Mouse (Mus musculus) megakaryocyte progenitor cell, adult 5-6 weeks (primary cell): ENCODE data around the gene Sh2d1b2. TPM values are rescaled to one million over a fixed set of nuclear protein-coding genes. Genes with fewer than 3 reads are reported as not detected.

Source experiments
- ATAC-seq: replicated peaks from 2 replicates; pipeline ENCODE4 v1.8.0; 2016; ENCODE audit warnings: mild to moderate bottlenecking, moderate TSS enrichment, inconsistent platforms; ENCODE audit not compliant: poor library complexity
- total RNA-seq, 2 experiments: library from RNA; stranded (forward) in 1 of 2; stranded (reverse) in 1 of 2; fragments of 157-497, 149-512 nt in 1 of 2; fragments of 200-1000 nt in 1 of 2; gene quantifications; 2 replicates each; pipeline versions ENCODE4 v1.2.3 to v1.2.4; 2015 to 2017

Sh2d1b2 gene
- total RNA-seq (2015) (not detected in 2 replicates), total RNA-seq (2017) (not detected in 2 replicates)

- ATAC-seq = peak; percentile 58
Observed at GRCm38 (mm10) chr1:170232688-170233087, at the start of gene Sh2d1b2. Gene Sh2d1b2 (plus strand): TSS chr1:170232749.

- ATAC-seq = no peak
Observed at GRCm38 (mm10) chr1:170185137-170185536, 47.4 kb upstream of the Sh2d1b2 start.

DNA sequence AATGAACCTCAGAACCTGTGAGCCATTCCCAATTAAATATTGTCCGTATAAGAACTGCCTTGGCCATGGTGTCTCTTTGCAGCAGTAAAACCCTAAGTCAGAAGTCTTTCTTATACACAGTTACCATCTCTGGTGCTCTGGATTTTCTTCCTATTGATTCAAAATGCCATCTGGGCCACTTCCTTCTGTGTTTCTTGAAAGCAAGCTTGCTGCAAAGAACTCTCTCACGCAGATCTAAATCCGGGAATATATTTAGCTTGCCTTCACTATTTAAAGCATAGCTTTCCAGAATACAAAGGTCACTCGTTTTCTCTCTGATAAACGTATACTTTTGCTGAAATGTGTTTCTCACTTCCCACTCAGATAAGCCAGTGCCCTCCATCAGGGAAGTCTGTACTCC lies 46.0 kb upstream of the Sh2d1b2 start:
- ATAC-seq = no peak

DNA sequence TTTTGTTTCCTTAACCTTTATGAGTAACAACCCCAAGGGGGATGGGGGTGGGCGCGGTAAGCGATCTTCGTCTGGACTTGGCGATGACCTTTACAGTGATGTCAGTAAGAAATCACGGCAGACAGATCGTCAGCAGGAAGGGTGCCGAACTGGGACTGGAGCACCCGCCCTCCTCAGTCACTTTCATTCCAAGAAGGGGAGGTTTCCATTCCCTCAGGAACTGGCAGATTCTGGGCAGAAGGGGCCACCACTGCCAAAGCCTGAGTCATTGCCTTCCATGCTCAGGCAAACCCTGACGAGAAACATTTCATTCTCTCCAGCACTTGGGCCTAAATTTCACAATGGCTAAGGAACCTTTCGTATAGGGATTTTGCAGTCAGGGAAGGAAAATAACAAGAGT lies 43.9 kb upstream of the Sh2d1b2 start:
- no peak for ATAC-seq

GRCm38 (mm10) chr1:170190225-170190624 lies 42.3 kb upstream of the Sh2d1b2 start:
- ATAC-seq = peak; percentile 17; the same call in 1 of the 2 replicates

- ATAC-seq = no peak
Observed at GRCm38 (mm10) chr1:170191925-170192324, 40.6 kb upstream of the Sh2d1b2 start.

DNA sequence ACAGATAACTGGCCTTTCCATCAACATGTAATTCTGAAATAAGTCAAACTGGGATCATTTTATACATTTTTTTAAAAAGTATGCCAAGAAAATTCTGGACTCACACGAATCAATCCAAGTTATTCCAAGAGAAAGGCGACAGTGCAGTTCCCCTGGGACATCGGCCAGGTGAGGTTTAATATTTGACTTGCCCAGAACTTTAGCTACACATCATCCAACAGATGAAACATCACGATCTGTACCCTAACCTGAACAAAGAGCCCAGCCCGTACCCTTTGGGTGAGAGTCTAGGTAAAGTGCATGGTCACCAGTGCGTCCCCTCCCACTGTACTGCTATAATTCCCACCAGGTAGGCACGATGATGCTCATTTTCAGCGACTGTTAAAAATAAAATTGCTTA lies 36.3 kb upstream of the Sh2d1b2 start:
- ATAC-seq = no peak

- ATAC-seq = peak; percentile 93
Observed at GRCm38 (mm10) chr1:170200379-170200778, 32.2 kb upstream of the Sh2d1b2 start.

GRCm38 (mm10) chr1:170206395-170206794 lies 26.2 kb upstream of the Sh2d1b2 start:
- ATAC-seq = no peak

DNA sequence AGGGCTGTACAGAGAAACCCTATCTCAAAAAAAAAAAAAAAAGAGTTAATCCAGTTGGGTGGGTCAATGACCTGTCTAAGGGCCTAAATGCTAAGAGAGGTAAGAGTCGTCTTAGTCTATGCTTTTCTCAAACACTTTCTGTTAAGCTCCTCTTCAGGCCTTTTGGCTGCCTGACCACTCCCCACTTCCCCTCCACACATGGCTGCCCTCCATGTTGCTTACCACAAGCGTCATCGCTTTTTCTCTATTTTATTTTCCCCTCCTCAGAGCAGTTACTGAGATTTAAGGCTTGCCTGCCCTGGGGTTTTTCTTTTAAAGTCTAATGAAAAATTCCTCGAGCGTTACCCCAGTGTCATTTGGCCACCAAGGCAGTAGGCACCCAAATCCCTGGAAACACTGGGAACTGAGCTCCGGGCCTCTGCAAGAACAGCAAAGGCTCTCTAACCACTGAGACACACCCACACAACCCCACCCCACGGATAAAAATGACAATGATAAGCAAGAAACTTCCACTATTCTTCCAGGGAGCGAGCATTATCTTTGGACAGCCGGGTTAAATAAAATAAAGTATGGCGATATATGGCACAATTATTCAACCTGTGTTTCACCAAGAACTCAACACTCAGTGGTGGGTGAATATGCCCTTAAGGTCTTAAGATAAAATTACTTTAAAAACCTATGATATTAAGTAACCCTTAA lies 19.2 kb upstream of the Sh2d1b2 start:
- ATAC-seq = no peak

DNA sequence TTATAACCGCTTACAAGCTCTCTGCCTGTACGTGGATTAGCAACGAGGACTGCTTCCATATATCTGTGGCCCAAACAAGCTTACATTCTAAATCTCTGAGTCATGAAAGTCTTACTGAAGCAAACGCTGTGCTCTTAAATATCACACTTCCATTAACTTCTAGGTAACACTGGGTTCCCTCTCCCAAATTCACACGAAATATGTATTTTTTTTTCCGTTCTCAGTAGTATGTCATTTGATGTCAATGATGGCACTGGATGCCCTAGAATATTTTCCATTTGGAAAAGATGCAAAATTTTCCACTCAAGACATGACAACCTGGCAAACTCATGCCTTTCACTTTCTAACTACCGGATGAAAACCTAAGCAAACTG lies 18.2 kb upstream of the Sh2d1b2 start:
- ATAC-seq = no peak

DNA sequence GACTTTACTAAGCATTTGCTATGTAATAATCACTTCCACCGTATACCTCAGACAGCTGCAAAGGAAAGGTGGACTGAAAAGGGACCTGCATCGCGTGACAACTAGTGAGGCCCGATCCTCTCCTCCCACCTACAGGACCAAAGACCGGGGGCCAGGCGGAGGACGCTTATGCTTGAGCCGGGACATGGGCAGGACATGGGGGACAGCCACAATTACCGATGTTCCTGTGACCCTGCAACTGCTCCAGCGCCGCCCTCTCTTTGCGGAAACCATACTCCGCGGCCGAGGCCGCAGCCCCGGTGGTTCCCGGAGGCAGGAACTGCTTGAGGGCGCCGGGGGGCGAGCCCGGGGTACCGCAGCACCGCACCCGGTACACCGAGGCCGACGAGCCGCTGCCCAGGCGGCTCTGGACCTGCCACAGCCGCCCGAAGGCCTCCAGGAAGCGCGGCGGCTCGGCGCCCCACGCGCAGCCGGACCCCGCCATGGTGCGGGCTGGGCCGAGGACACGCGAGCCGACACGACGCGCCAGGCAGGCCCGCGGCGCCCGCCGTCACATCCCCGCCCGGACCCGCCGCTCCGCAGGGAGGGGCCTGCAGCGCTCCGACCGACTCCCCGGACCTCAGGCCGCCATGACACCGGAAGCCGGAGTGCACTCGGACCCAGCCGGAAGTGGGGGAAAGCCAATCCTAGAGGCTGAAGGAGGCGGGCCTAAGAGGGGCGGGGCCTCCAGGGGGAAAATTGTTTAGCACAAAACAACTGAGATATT lies 17.6 kb upstream of the Sh2d1b2 start, which contains the start of gene Uhmk1:
TSS of gene Uhmk1 (minus strand) at position 641 of the 766 bp plus-strand sequence.
- peak; percentile 95 for ATAC-seq

- no peak for ATAC-seq
Observed at GRCm38 (mm10) chr1:170215590-170215989, 17.0 kb upstream of the Sh2d1b2 start.

GRCm38 (mm10) chr1:170218091-170218884 lies 14.3 kb upstream of the Sh2d1b2 start:
- peak; percentile 79 for ATAC-seq

GRCm38 (mm10) chr1:170220351-170220750 lies 12.2 kb upstream of the Sh2d1b2 start:
- ATAC-seq = no peak

DNA sequence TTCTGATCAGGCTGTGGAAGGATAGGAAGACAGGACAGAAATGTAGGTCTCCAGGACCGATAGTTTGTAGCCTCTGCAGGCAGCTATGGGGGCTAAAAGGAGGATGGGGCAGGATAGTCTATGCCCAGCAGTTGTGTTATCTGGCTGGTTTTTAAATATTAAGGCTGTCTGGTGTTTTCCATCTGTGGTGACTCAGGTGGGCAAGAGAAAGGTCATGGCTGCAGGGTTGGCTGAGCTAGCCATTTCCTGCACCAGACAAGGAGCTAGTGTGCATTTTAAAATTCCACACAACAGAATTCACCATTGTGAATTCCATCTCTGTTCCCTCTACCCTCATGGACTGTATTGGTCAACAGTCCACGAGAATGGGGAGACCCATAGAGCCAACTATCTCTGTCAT lies 9.3 kb upstream of the Sh2d1b2 start:
- ATAC-seq = no peak

DNA sequence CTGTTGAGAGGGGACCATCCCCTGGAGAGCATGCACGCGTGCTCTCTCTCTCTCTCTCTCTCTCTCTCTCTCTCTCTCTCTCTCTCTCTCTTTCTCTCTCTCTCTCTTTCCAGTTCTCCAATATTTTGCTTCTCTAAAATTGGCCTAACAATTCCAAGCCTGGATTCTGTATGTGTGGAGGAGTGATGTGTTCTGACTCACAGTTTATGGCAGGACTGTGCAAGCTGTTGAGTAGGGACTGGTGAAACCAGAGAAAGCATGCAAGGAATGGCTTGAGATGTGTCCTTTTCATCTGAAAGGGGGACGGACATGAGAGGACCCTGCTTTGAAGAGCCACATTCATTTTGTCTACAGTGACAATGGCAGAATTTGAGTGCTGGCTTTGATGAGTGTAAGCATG lies 12.5 kb downstream of the Sh2d1b2 start:
- ATAC-seq = no peak

- peak; percentile 26; the same call in 1 of the 2 replicates for ATAC-seq
Observed at GRCm38 (mm10) chr1:170254893-170255559, 22.5 kb downstream of the Sh2d1b2 start.

GRCm38 (mm10) chr1:170255560-170255910 lies 23.0 kb downstream of the Sh2d1b2 start:
- ATAC-seq = peak; percentile 100

- peak; percentile 81 for ATAC-seq
Observed at GRCm38 (mm10) chr1:170270281-170270680, 37.7 kb downstream of the Sh2d1b2 start.

DNA sequence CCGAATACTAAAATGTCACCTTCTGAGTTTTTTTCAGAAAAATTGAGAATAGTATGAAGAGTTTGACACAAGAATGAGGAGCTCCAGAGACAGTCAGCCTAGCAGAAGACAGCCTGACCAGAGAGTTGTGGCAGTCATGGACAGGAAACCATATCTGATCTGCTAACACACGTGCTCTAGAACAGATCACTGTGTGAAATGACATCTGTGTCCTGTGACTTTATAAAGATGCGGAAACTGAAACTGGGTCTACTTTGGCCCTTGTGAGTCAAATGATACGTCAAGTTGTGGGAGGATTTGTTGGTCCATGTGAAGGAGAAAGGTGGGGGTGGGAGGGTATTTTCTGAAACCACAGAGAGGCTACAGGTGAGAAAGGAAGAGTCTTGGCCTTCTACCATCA lies 38.1 kb downstream of the Sh2d1b2 start:
- ATAC-seq = peak; percentile 42
